In the genomic region with DNA sequence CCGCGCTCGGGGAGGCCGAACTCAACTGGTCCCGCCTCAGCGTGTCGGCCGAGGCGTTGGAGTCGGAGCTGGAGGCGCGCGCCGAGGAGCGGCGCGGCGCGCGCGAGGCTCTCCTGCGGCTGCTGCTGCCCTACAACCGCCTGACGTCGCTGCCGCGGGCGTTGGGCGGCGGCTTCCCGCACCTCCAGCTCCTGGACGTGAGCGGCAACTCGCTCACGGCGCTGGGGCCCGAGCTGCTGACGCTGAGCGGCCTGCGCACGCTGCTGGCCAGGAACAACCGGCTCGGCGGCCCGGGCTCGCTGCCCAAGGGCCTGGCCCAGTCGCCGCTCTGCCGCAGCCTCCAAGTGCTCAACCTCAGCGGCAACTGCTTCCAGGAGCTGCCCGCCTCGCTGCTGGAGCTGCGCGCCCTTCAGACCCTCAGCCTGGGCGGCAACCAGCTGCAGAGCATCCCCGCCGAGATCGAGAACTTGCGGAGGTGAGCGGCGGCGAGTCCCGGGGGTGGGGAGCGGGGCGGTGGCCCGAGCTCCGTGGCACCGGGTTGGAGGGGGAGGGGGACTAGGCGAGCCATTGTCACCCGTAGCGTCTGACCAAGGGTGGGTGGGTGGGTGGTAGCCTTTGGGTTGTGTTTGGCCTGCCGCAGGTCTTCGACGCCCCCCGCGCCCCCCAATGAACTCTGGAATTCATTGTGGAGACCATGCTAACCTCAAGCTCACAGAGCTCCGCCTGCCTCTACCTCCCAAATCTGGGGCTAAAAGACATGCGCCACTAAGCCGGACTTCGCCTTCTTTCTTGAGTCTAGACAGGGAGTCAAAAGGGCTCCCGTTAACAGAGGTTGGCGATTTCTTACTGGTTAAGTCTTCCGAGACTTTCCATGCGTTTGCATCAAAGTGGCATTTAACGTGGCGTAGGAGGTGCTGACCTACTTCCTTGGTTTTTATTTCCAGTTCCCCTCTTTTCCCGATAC, we compare ENCODE assay signal across 8 mouse cellular contexts. TPM values are rescaled to one million over a fixed set of nuclear protein-coding genes. Genes with fewer than 3 reads are reported as not detected.
DNase-seq lines count a peak whose midpoint lies in the region; ATAC-seq and TF ChIP-seq lines count a peak whose summit lies in the region.

No protein-coding gene starts in this region.

- intact Hi-C loops in left cerebral cortex, postnatal 36 days (cut with DNase I) = loop anchor here (1.0 to 5.0 kb wide), 4 partner anchors 56 to 220 kb away; partner anchors contain the start of gene Gsk3b

- H3K4me1 ChIP-seq in bone marrow macrophage, adult 2 months (ENCODE audit: control insufficient read depth, insufficient read depth, low read length) = peaks cover 21% of the 10 kb centered on the region
- peaks cover 25% of the 10 kb centered on the region for H3K4me1 ChIP-seq in forebrain, embryonic 14.5 days (ENCODE audit: control insufficient read depth, insufficient read depth, low read length)
- H3K4me1 ChIP-seq in hindbrain, embryonic 15.5 days (replicated peaks) = peaks cover 30% of the 10 kb centered on the region

- peak overlapping the region; percentile 91 for H3K27ac ChIP-seq in bone marrow macrophage, adult 2 months (ENCODE audit: insufficient read depth, low read depth, low read length)
- H3K27ac ChIP-seq in forebrain, embryonic 14.5 days (ENCODE audit: low read depth, low read length) = peak overlapping the region; percentile 99
- peak overlapping the region; percentile 99 for H3K27ac ChIP-seq in hindbrain, embryonic 15.5 days (replicated peaks)

- peaks cover 3% of the 10 kb centered on the region; the same call in 1 of the 2 replicates for H3K36me3 ChIP-seq in forebrain, embryonic 14.5 days (ENCODE audit: control insufficient read depth, insufficient read depth, low read length)
- H3K36me3 ChIP-seq in hindbrain, embryonic 15.5 days = no peaks in the 10 kb centered on the region
- H3K36me3 ChIP-seq in splenic B cell, adult 2 months (ENCODE audit: control insufficient read depth, insufficient read depth, low read length, poor library complexity, severe bottlenecking) = no peaks in the 10 kb centered on the region

- under 1% methylated on average over 75 of the region's 87 CpGs for WGBS in forebrain, embryonic 14.5 days
- under 1% methylated on average over 78 of the region's 87 CpGs for WGBS in hindbrain, embryonic 15.5 days

- no peak for TF ChIP-seq POLR2A in bone marrow macrophage, adult 2 months (IDR thresholded peaks at IDR 0.05; ENCODE audit: borderline replicate concordance, low read depth, low read length)

- H3K27me3 ChIP-seq in forebrain, embryonic 14.5 days (replicated peaks; ENCODE audit: control insufficient read depth, insufficient read depth, low read length) = no peaks in the 10 kb centered on the region
- no peaks in the 10 kb centered on the region for H3K27me3 ChIP-seq in hindbrain, embryonic 15.5 days
- no peaks in the 10 kb centered on the region for H3K27me3 ChIP-seq in splenic B cell, adult 2 months (ENCODE audit: control insufficient read depth, insufficient read depth, low read length, poor library complexity, severe bottlenecking)

- H3K9ac ChIP-seq in forebrain, embryonic 14.5 days (ENCODE audit: low read length) = peak overlapping the region; percentile 98
- H3K9ac ChIP-seq in hindbrain, embryonic 15.5 days = peak overlapping the region; percentile 93

- no peaks in the 10 kb centered on the region for H3K9me3 ChIP-seq in forebrain, embryonic 14.5 days (replicated peaks; ENCODE audit: control insufficient read depth, low read length)
- H3K9me3 ChIP-seq in hindbrain, embryonic 15.5 days = no peaks in the 10 kb centered on the region

- peak; percentile 75 for ATAC-seq in cerebellum, adult (ENCODE audit: insufficient number of reproducible peaks, low FRiP score, low TSS enrichment)
- peak; percentile 80 for ATAC-seq in forebrain, embryonic 14.5 days
- ATAC-seq in hindbrain, embryonic 15.5 days (ENCODE audit: low FRiP score, low read depth) = peak; percentile 80
- ATAC-seq in megakaryocyte progenitor cell, adult 5-6 weeks (replicated peaks; ENCODE audit: poor library complexity) = peak; percentile 45

- peak overlapping the region; percentile 99 for H3K4me3 ChIP-seq in bone marrow macrophage, adult 2 months (ENCODE audit: insufficient read depth, low read length)
- H3K4me3 ChIP-seq in forebrain, embryonic 14.5 days (ENCODE audit: low read depth, low read length) = peak overlapping the region; percentile 96
- peak overlapping the region; percentile 90 for H3K4me3 ChIP-seq in hindbrain, embryonic 15.5 days

- TF ChIP-seq CTCF in bone marrow macrophage, adult 2 months (IDR thresholded peaks at IDR 0.05; ENCODE audit: low read depth, low read length) = no peak

- peak overlapping the region; percentile 69 for H3K4me2 ChIP-seq in forebrain, embryonic 14.5 days (ENCODE audit: low read length)
- peak overlapping the region; percentile 75 for H3K4me2 ChIP-seq in hindbrain, embryonic 15.5 days

- no peak for DNase-seq in cerebellum, adult 9-11 months
- DNase-seq in forebrain, embryonic 14.5 days (ENCODE audit: low spot score) = peak; percentile 82
- peak; percentile 24 to 41 for DNase-seq in left cerebral cortex, postnatal 36 days (ENCODE audit: low spot score in 2 of 2)
- DNase-seq in splenic B cell, adult 2 months (ENCODE audit: low read depth, low spot score) = peak; percentile 41

RNA-seq across cellular contexts. Expression of gene Lrrc58, which starts 0.6 kb away (rescaled TPM):
- polyA plus RNA-seq in bone marrow macrophage, adult 2 months (2012; ENCODE audit: insufficient read depth, insufficient read length, missing spikeins) = 33.7 and 35.4 TPM in 2 replicates
- 40.7 and 53.0 TPM in 2 replicates for polyA plus RNA-seq in forebrain, embryonic 14.5 days (2014; fragmentation: Nextera tagmentation; extraction: Ambion mirVana)
- 48.2 and 51.7 TPM in 2 replicates for polyA plus RNA-seq in hindbrain, embryonic 15.5 days (2015; fragmentation: Nextera tagmentation; extraction: Ambion mirVana)
- total RNA-seq in left cerebral cortex, postnatal 36 days (2021) = 100 to 1,000 TPM in 1 of 2 experiments, 10 to 100 TPM in 1; 97.3 to 105 TPM
- 68.5 and 75.3 TPM in 2 replicates for total RNA-seq in megakaryocyte progenitor cell, adult 5-6 weeks (2015)
- 43.7 and 47.3 TPM in 2 replicates for total RNA-seq in megakaryocyte progenitor cell, adult 5-6 weeks (2017)

RNA-seq across cellular contexts. Expression of gene Gm36028, which starts 7.8 kb away (rescaled TPM):
- not detected in 2 replicates for polyA plus RNA-seq in bone marrow macrophage, adult 2 months (2012; ENCODE audit: insufficient read depth, insufficient read length, missing spikeins)
- polyA plus RNA-seq in forebrain, embryonic 14.5 days (2014; fragmentation: Nextera tagmentation; extraction: Ambion mirVana) = 0.20 TPM in 1 of 2 replicates, not detected in the other
- 0.14 and 0.27 TPM in 2 replicates for polyA plus RNA-seq in hindbrain, embryonic 15.5 days (2015; fragmentation: Nextera tagmentation; extraction: Ambion mirVana)
- total RNA-seq in left cerebral cortex, postnatal 36 days (2021) = not detected
- total RNA-seq in megakaryocyte progenitor cell, adult 5-6 weeks (2015) = not detected in 2 replicates
- 0.50 TPM in 1 of 2 replicates, not detected in the other for total RNA-seq in megakaryocyte progenitor cell, adult 5-6 weeks (2017)

RNA-seq across cellular contexts. Expression of gene Gpr156, which starts 47.5 kb away (rescaled TPM):
- not detected in 2 replicates for polyA plus RNA-seq in bone marrow macrophage, adult 2 months (2012; ENCODE audit: insufficient read depth, insufficient read length, missing spikeins)
- polyA plus RNA-seq in forebrain, embryonic 14.5 days (2014; fragmentation: Nextera tagmentation; extraction: Ambion mirVana) = 4.2 and 5.1 TPM in 2 replicates
- 3.3 and 5.7 TPM in 2 replicates for polyA plus RNA-seq in hindbrain, embryonic 15.5 days (2015; fragmentation: Nextera tagmentation; extraction: Ambion mirVana)
- under 1 TPM; 0.39 to 0.54 TPM for total RNA-seq in left cerebral cortex, postnatal 36 days (2021)
- not detected in 2 replicates for total RNA-seq in megakaryocyte progenitor cell, adult 5-6 weeks (2015)
- total RNA-seq in megakaryocyte progenitor cell, adult 5-6 weeks (2017) = not detected in 2 replicates
